Mouse (Mus musculus): ENCODE data around the gene Ppara. TPM values are rescaled to one million over a fixed set of nuclear protein-coding genes. Genes with fewer than 3 reads are reported as not detected.
A peak's percentile ranks its signal among the peaks of the same experiment; 100 is the strongest.

Ppara gene
- total and polyA plus RNA-seq, 3 experiments: 0.27 to 0.78 TPM; not detected in 1

DNA sequence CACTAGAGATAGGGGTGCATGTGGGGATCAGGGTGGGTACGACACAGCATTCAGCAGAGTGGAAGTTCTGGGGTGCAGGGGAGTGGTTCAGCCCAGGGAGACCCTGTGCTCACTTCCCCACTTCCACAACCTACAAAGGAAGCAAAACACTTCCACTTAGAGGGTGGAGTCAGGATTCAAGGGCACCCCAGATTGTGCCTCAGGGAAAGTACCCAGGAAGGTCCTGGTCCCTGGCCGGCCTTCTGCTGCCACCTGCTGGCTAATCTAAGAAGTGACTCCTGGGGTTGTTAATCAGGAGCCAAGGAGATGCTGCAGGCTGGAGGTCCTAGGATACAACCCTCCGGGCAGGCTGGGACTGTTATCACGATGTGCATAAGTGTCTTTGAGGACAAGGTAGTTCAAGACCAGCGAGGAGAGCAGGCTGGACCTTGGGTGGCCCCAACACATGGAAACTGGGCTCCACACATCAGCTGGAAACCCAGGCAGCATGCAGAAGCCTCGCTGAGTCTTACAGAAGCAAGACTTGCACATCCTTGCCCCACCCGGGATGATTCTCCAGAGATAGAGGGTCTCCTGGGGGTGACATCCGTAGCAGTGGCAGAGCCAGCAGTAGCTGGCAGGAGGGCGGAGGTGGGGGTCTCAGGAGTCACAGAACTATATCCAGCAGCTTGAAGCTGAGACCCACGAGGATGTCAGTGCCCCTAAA, 25.4 kb upstream of the Ppara start:
- Histone ChIP-seq H3K4me1 (ENCODE audit: control insufficient read depth in 1 of 2, insufficient read depth in 2 of 2, low read length in 2 of 2) (no peaks in the 10 kb centered on the region), H3K27me3 (ENCODE audit: control insufficient read depth in 1 of 2, insufficient read depth in 2 of 2, low read length in 2 of 2) (no peaks in the 10 kb centered on the region), H3K36me3 (ENCODE audit: control insufficient read depth in 1 of 2, insufficient read depth in 2 of 2, low read length in 2 of 2) (no peaks in the 10 kb centered on the region; a peak in 1 of 4 replicates), H3K79me2 (ENCODE audit: control insufficient read depth, insufficient read depth, low read length, poor library complexity) (no peaks in the 10 kb centered on the region), H3K9me3 (replicated peaks; ENCODE audit: insufficient read depth, low read length) (no peaks in the 10 kb centered on the region), H3K27ac (ENCODE audit: control insufficient read depth, low read depth, low read length) (no peak overlapping the region), H3K4me3 (ENCODE audit: control insufficient read depth in 1 of 2, insufficient read depth in 1 of 2, low read depth in 2 of 2, low read length in 2 of 2) (no peak overlapping the region), H3K9ac (ENCODE audit: control insufficient read depth, low read depth, low read length, poor library complexity, severe bottlenecking) (no peak overlapping the region)
- peak; percentile 79 for DNase-seq (ENCODE audit: low read depth, low spot score)
- TF ChIP-seq RAD21 (IDR thresholded peaks at IDR 0.05; ENCODE audit: low read depth, low read length) (peak; percentile 94), EP300 (IDR thresholded peaks at IDR 0.05; ENCODE audit: low read depth in 1 of 2, low read length in 2 of 2) (no peak), SIN3A (IDR thresholded peaks at IDR 0.05; ENCODE audit: low read length) (no peak), MAFK (IDR thresholded peaks at IDR 0.05; ENCODE audit: borderline replicate concordance, low read depth, low read length) (no peak), HCFC1 (IDR thresholded peaks at IDR 0.05; ENCODE audit: low read depth, low read length) (no peak), CTCF (IDR thresholded peaks at IDR 0.05 in 2 of 3, conservative IDR thresholded peaks at IDR 0.05 in 1 of 3; ENCODE audit: control insufficient read depth in 1 of 3, insufficient read depth in 1 of 3, low read depth in 2 of 3, low read length in 3 of 3, poor library complexity in 1 of 3, severe bottlenecking in 1 of 3) (peak; percentile 94 to 99 (median 96)), ZC3H11A (IDR thresholded peaks at IDR 0.05; ENCODE audit: low read depth, low read length) (peak; percentile 94), RCOR1 (IDR thresholded peaks at IDR 0.05; ENCODE audit: low read depth, low read length) (no peak), NELFE (IDR thresholded peaks at IDR 0.05; ENCODE audit: low read depth, low read length) (no peak), SMC3 (IDR thresholded peaks at IDR 0.05; ENCODE audit: low read depth, low read length) (peak; percentile 99), MYC (IDR thresholded peaks at IDR 0.05; ENCODE audit: low read depth, low read length) (no peak), ZKSCAN1 (IDR thresholded peaks at IDR 0.05; ENCODE audit: low read depth, low read length) (no peak)

DNA sequence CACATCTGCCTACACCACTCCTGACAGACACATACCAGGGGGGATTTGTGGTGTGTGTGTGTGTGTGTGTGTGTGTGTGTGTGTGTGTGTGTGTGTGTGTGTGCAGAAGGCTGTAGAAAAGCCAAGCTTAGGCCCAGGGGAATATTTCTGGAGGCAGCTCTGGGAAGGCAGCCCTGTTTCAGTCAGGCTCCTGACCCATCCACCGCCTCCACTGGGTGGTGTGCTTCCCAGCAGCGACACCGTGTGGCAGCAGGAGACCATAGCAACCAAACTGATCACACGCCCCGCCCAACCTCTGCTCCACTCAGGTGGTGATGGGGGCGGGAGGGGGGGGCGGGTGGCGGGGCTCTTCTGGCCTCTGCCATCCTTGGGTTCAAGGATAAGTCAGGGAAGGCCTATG, 24.6 kb upstream of the Ppara start:
- Histone ChIP-seq H3K4me3 (ENCODE audit: control insufficient read depth in 1 of 2, insufficient read depth in 1 of 2, low read depth in 2 of 2, low read length in 2 of 2) (no peak overlapping the region), H3K9ac (ENCODE audit: control insufficient read depth, low read depth, low read length, poor library complexity, severe bottlenecking) (no peak overlapping the region), H3K27me3 (ENCODE audit: control insufficient read depth in 1 of 2, insufficient read depth in 2 of 2, low read length in 2 of 2) (no peaks in the 10 kb centered on the region), H3K27ac (ENCODE audit: control insufficient read depth, low read depth, low read length) (no peak overlapping the region), H3K4me1 (ENCODE audit: control insufficient read depth in 1 of 2, insufficient read depth in 2 of 2, low read length in 2 of 2) (no peaks in the 10 kb centered on the region), H3K36me3 (ENCODE audit: control insufficient read depth in 1 of 2, insufficient read depth in 2 of 2, low read length in 2 of 2) (no peaks in the 10 kb centered on the region), H3K79me2 (ENCODE audit: control insufficient read depth, insufficient read depth, low read length, poor library complexity) (no peaks in the 10 kb centered on the region), H3K9me3 (replicated peaks; ENCODE audit: insufficient read depth, low read length) (no peaks in the 10 kb centered on the region)
- TF ChIP-seq SMC3 (IDR thresholded peaks at IDR 0.05; ENCODE audit: low read depth, low read length): peak; percentile 91
- no peak for TF ChIP-seq HCFC1 (IDR thresholded peaks at IDR 0.05; ENCODE audit: low read depth, low read length)
- no peak for TF ChIP-seq SIN3A (IDR thresholded peaks at IDR 0.05; ENCODE audit: low read length)
- no peak for TF ChIP-seq CHD2 (IDR thresholded peaks at IDR 0.05; ENCODE audit: low read length)
- peak; percentile 52 to 98 (median 86); a peak in 5 of 6 replicates for TF ChIP-seq CTCF (IDR thresholded peaks at IDR 0.05 in 2 of 3, conservative IDR thresholded peaks at IDR 0.05 in 1 of 3; ENCODE audit: control insufficient read depth in 1 of 3, insufficient read depth in 1 of 3, low read depth in 2 of 3, low read length in 3 of 3, poor library complexity in 1 of 3, severe bottlenecking in 1 of 3)
- peak; percentile 77; the same call in 1 of the 2 replicates for TF ChIP-seq MAZ (IDR thresholded peaks at IDR 0.05; ENCODE audit: low read depth, low read length)
- peak; percentile 83 for TF ChIP-seq RAD21 (IDR thresholded peaks at IDR 0.05; ENCODE audit: low read depth, low read length)
- TF ChIP-seq MAX (IDR thresholded peaks at IDR 0.05; ENCODE audit: low read length): no peak
- TF ChIP-seq NELFE (IDR thresholded peaks at IDR 0.05; ENCODE audit: low read depth, low read length): no peak
- no peak for TF ChIP-seq MEF2A (IDR thresholded peaks at IDR 0.05; ENCODE audit: extremely low read depth, insufficient replicate concordance, low read depth, low read length, poor library complexity, severe bottlenecking)
- TF ChIP-seq ZC3H11A (IDR thresholded peaks at IDR 0.05; ENCODE audit: low read depth, low read length): peak; percentile 93
- TF ChIP-seq GABPA (IDR thresholded peaks at IDR 0.05; ENCODE audit: low read depth, low read length): no peak
- no peak for TF ChIP-seq E2F4 (IDR thresholded peaks at IDR 0.05; ENCODE audit: borderline replicate concordance, low read depth, low read length)
- no peak for TF ChIP-seq POLR2A (IDR thresholded peaks at IDR 0.05; ENCODE audit: control insufficient read depth in 1 of 2, insufficient read depth in 1 of 2, low read depth in 1 of 2, low read length in 2 of 2, poor library complexity in 1 of 2)
- DNase-seq (ENCODE audit: low read depth, low spot score): peak; percentile 73

Data from MEL (cell line).